Mouse (Mus musculus) stomach, postnatal 0 days (tissue): ENCODE results near the gene Fgfr2. TPM values are rescaled to one million over a fixed set of nuclear protein-coding genes. Genes with fewer than 3 reads are reported as not detected.
"Not testable (repeated sequence)": the region's sequence is repeated elsewhere in the genome, so short reads cannot be mapped to it uniquely, and the experiment has no call there.

Experiments used
- ATAC-seq: fragments of 200-750 bp; cut with Nextera tagmentation; 2 replicates; pipeline ENCODE4 v1.8.0; 2017; ENCODE audit not compliant: low FRiP score, low TSS enrichment
- DNase-seq: peaks from one replicate; pipeline ENCODE4 v3.0.0-alpha.2; 2016; ENCODE audit warnings: low spot score
- H3K27ac ChIP-seq: fragments of 300-500 bp; sonication (generic); replicated peaks from 2 replicates; pipeline ENCODE4 v1.5.1; 2014; ENCODE audit warnings: mild to moderate bottlenecking, control low read depth
- H3K27me3 ChIP-seq: fragments of 300-500 bp; sonication (generic); 2 replicates; pipeline ENCODE4 v1.6.1; 2014; ENCODE audit warnings: low read length; ENCODE audit not compliant: control insufficient read depth, insufficient read depth
- H3K36me3 ChIP-seq: fragments of 300-500 bp; sonication (generic); 2 replicates; pipeline ENCODE4 v1.6.1; 2014; ENCODE audit warnings: low read length, mixed read lengths; ENCODE audit not compliant: control insufficient read depth, insufficient read depth
- H3K4me1 ChIP-seq: fragments of 300-500 bp; sonication (generic); replicated peaks from 2 replicates; pipeline ENCODE4 v1.6.1; 2014; ENCODE audit warnings: antibody characterized with exemption; ENCODE audit not compliant: control insufficient read depth, insufficient read depth
- H3K4me2 ChIP-seq: fragments of 300-500 bp; sonication (generic); replicated peaks from 2 replicates; pipeline ENCODE4 v1.6.1; 2014; ENCODE audit warnings: low read depth, mild to moderate bottlenecking, control low read depth, moderate library complexity
- H3K4me3 ChIP-seq: fragments of 300-500 bp; sonication (generic); 2 replicates; pipeline ENCODE4 v1.5.1; 2014; ENCODE audit warnings: low read depth, low read length, control low read depth
- H3K9ac ChIP-seq: fragments of 300-500 bp; sonication (generic); 2 replicates; pipeline ENCODE4 v1.6.1; 2014; ENCODE audit warnings: mild to moderate bottlenecking, low read length, control low read depth, mixed read lengths
- H3K9me3 ChIP-seq: fragments of 300-500 bp; sonication (generic); 2 replicates; pipeline ENCODE4 v1.6.1; 2016; ENCODE audit warnings: low read length; ENCODE audit not compliant: control insufficient read depth
- CTCF ChIP-seq: IDR thresholded peaks from 2 replicates; pipeline ENCODE4 v1.5.1; 2016; ENCODE audit warnings: antibody characterized with exemption, low read depth, mild to moderate bottlenecking, moderate library complexity
- EP300 ChIP-seq: optimal IDR thresholded peaks from 2 replicates; pipeline ENCODE3; 2016; ENCODE audit warnings: antibody characterized with exemption
- WGBS: fragments of 180-500 bp; shearing (Covaris S2); extraction: QIAGEN DNeasy Blood & Tissue Kit; methylation state at CpG from one replicate; pipeline ENCODE4 v1.1.7; 2014; 5-methylcytosine and 5-hydroxymethylcytosine counted together
- polyA plus RNA-seq: library from polyadenylated mRNA; unstranded; fragments of >200 nt; fragmentation: Nextera tagmentation; extraction: Ambion mirVana; gene quantifications from 2 replicates; pipeline ENCODE4 v1.2.1, GENCODE M21; 2015

Gene Fgfr2
- polyA plus RNA-seq, 1 experiment from 2014 or later = 60.8 TPM

GRCm38 (mm10) chr7:130603556-130603955, 2519.6 kb downstream of the Fgfr2 start:
- no peak overlapping the region for H3K27ac ChIP-seq
- H3K27me3 ChIP-seq = no peaks in the 10 kb centered on the region
- ATAC-seq = no peak
- no peaks in the 10 kb centered on the region for H3K9me3 ChIP-seq
- H3K4me1 ChIP-seq = no peaks in the 10 kb centered on the region
- TF ChIP-seq EP300 (no peak), CTCF (no peak)
- no peak overlapping the region for H3K4me2 ChIP-seq
- WGBS = 76% methylated on average over 5 of the region's 5 CpGs
- H3K4me3 ChIP-seq = no peak overlapping the region
- no peak for DNase-seq
- H3K36me3 ChIP-seq = no peaks in the 10 kb centered on the region
- no peak overlapping the region for H3K9ac ChIP-seq

GRCm38 (mm10) chr7:130602804-130603203, 2520.3 kb downstream of the Fgfr2 start:
- Histone ChIP-seq H3K9me3 (no peaks in the 10 kb centered on the region), H3K4me3 (no peak overlapping the region), H3K27ac (no peak overlapping the region), H3K36me3 (no peaks in the 10 kb centered on the region), H3K9ac (no peak overlapping the region), H3K4me2 (no peak overlapping the region), H3K27me3 (no peaks in the 10 kb centered on the region), H3K4me1 (no peaks in the 10 kb centered on the region)
- no peak for ATAC-seq
- TF ChIP-seq CTCF (no peak), EP300 (no peak)
- WGBS = 83% methylated on average over 1 of the region's 1 CpGs
- no peak for DNase-seq

GRCm38 (mm10) chr7:130600546-130600945, 2522.6 kb downstream of the Fgfr2 start:
- TF ChIP-seq CTCF (no peak), EP300 (no peak)
- no peak for DNase-seq
- H3K27ac ChIP-seq = no peak overlapping the region
- no peak overlapping the region for H3K9ac ChIP-seq
- no peaks in the 10 kb centered on the region for H3K4me1 ChIP-seq
- H3K27me3 ChIP-seq = no peaks in the 10 kb centered on the region
- ATAC-seq = no peak
- H3K4me3 ChIP-seq = no peak overlapping the region
- no peaks in the 10 kb centered on the region for H3K9me3 ChIP-seq
- no peak overlapping the region for H3K4me2 ChIP-seq
- WGBS = 56% methylated on average over 2 of the region's 2 CpGs
- H3K36me3 ChIP-seq = no peaks in the 10 kb centered on the region

GRCm38 (mm10) chr7:130600074-130600473, 2523.1 kb downstream of the Fgfr2 start:
- 76% methylated on average over 3 of the region's 3 CpGs for WGBS
- no peak overlapping the region for H3K4me2 ChIP-seq
- no peak for DNase-seq

GRCm38 (mm10) chr7:130597546-130597945, 2525.6 kb downstream of the Fgfr2 start:
- no peak for TF ChIP-seq CTCF
- no peak for TF ChIP-seq EP300
- no peaks in the 10 kb centered on the region for H3K9me3 ChIP-seq
- no peak for ATAC-seq

More at GRCm38 (mm10) chr7:130600074-130600473, 2523.1 kb downstream of the Fgfr2 start:
- Histone ChIP-seq H3K9ac (no peak overlapping the region), H3K27me3 (no peaks in the 10 kb centered on the region), H3K9me3 (no peaks in the 10 kb centered on the region), H3K36me3 (no peaks in the 10 kb centered on the region), H3K27ac (no peak overlapping the region), H3K4me1 (no peaks in the 10 kb centered on the region), H3K4me3 (no peak overlapping the region)
- ATAC-seq = 0 out of 2 replicates have a peak, but pooled peaks have one; percentile 24
- TF ChIP-seq CTCF (no peak), EP300 (no peak)

GRCm38 (mm10) chr7:130596079-130596855, 2526.9 kb downstream of the Fgfr2 start:
- not testable (repeated sequence) for H3K4me1 ChIP-seq, H3K4me3 ChIP-seq, H3K4me2 ChIP-seq, H3K36me3 ChIP-seq, H3K9me3 ChIP-seq, H3K27ac ChIP-seq, DNase-seq, H3K9ac ChIP-seq, H3K27me3 ChIP-seq
- ATAC-seq = 0 out of 2 replicates have a peak, but pooled peaks have one; percentile 27
- 27% methylated on average over 9 of the region's 19 CpGs for WGBS

More at GRCm38 (mm10) chr7:130597546-130597945, 2525.6 kb downstream of the Fgfr2 start:
- WGBS = 71% methylated on average over 6 of the region's 6 CpGs
- H3K36me3 ChIP-seq = no peaks in the 10 kb centered on the region
- H3K9ac ChIP-seq = no peak overlapping the region
- H3K4me3 ChIP-seq = no peak overlapping the region
- no peak for DNase-seq
- H3K4me1 ChIP-seq = no peaks in the 10 kb centered on the region
- H3K27ac ChIP-seq = no peak overlapping the region
- no peaks in the 10 kb centered on the region for H3K27me3 ChIP-seq
- H3K4me2 ChIP-seq = no peak overlapping the region

- DNase-seq, ATAC-seq, H3K9ac ChIP-seq, H3K9me3 ChIP-seq, H3K27ac ChIP-seq, H3K4me1 ChIP-seq, H3K4me3 ChIP-seq, H3K27me3 ChIP-seq, H3K36me3 ChIP-seq, H3K4me2 ChIP-seq: not testable (repeated sequence)
- WGBS = 77% methylated on average over 7 of the region's 11 CpGs
Observed at GRCm38 (mm10) chr7:130593375-130594239, 2529.5 kb downstream of the Fgfr2 start.

- not testable (repeated sequence) for H3K27ac ChIP-seq, H3K4me3 ChIP-seq, H3K27me3 ChIP-seq, DNase-seq, H3K9me3 ChIP-seq, H3K4me2 ChIP-seq, H3K36me3 ChIP-seq, H3K9ac ChIP-seq, H3K4me1 ChIP-seq
- ATAC-seq = peak; percentile 45; the same call in 1 of the 2 replicates
- WGBS = no CpG with 5 or more reads among the region's 11 CpGs
Observed at GRCm38 (mm10) chr7:130592975-130593374, 2530.2 kb downstream of the Fgfr2 start.
